Mouse (Mus musculus) CH12.LX (cell line): ENCODE data around the gene Ube4b. TPM values are rescaled to one million over a fixed set of nuclear protein-coding genes. Genes with fewer than 3 reads are reported as not detected.

ENCODE experiments used
- DNase-seq: peaks from one replicate; pipeline ENCODE4 v3.0.0-alpha.2; 2013; ENCODE audit errors: extremely low read depth
- H3K27ac ChIP-seq: 2 replicates; pipeline ENCODE4 v1.5.1; 2012; ENCODE audit warnings: low read depth, mild to moderate bottlenecking, control low read depth, moderate library complexity; ENCODE audit not compliant: insufficient read depth
- H3K27me3 ChIP-seq: replicated peaks from 2 replicates; pipeline ENCODE3; 2012; ENCODE audit warnings: inconsistent platforms
- H3K36me3 ChIP-seq, 2 experiments: replicated peaks in 1 of 2; 2 replicates each; pipeline versions ENCODE3 to v1.6.1; 2012; ENCODE audit warnings: inconsistent platforms in 1 of 2, low read length in 1 of 2, mild to moderate bottlenecking in 1 of 2, mixed read lengths in 1 of 2, moderate library complexity in 1 of 2; ENCODE audit not compliant: control insufficient read depth in 1 of 2, insufficient read depth in 1 of 2
- H3K4me1 ChIP-seq, 2 experiments: 2 replicates each; pipeline ENCODE4 v1.6.1; 2012; ENCODE audit warnings: inconsistent platforms in 1 of 2, moderate library complexity in 1 of 2; ENCODE audit not compliant: insufficient read depth in 2 of 2, control insufficient read depth in 1 of 2
- H3K4me2 ChIP-seq: 2 replicates; pipeline ENCODE4 v1.6.1; 2012; ENCODE audit warnings: low read depth, mild to moderate bottlenecking, control low read depth; ENCODE audit not compliant: poor library complexity, insufficient read depth, severe bottlenecking
- H3K4me3 ChIP-seq, 3 experiments: fragments of 150-350 bp in 1 of 3; sonication (generic) in 1 of 3; replicated peaks in 1 of 3; 2 replicates each; pipeline versions ENCODE3 to v1.5.1; 2011 to 2012; ENCODE audit warnings: low read depth in 2 of 3, low read length in 2 of 3, mild to moderate bottlenecking in 2 of 3, moderate library complexity in 2 of 3, control low read depth in 1 of 3, improper control_type of control experiment in 1 of 3, inconsistent platforms in 1 of 3, mixed read lengths in 1 of 3; ENCODE audit not compliant: poor library complexity in 1 of 3
- H3K79me2 ChIP-seq: replicated peaks from 2 replicates; pipeline ENCODE4 v1.6.1; 2012; ENCODE audit warnings: mild to moderate bottlenecking, moderate library complexity; ENCODE audit not compliant: control insufficient read depth, poor library complexity, insufficient read depth, severe bottlenecking; ENCODE audit errors: extremely low read depth
- H3K9ac ChIP-seq: 2 replicates; pipeline ENCODE4 v1.6.1; 2012; ENCODE audit warnings: low read depth, mild to moderate bottlenecking, control low read depth, moderate library complexity; ENCODE audit not compliant: insufficient read depth
- H3K9me3 ChIP-seq: replicated peaks from 2 replicates; pipeline ENCODE3; 2012; ENCODE audit warnings: low read length, inconsistent platforms, mixed read lengths
- BHLHE40 ChIP-seq: IDR thresholded peaks from 2 replicates; pipeline ENCODE4 v1.6.1; 2011; ENCODE audit warnings: mild to moderate bottlenecking, low read depth, low read length, improper control_type of control experiment
- CHD1 ChIP-seq: IDR thresholded peaks from 2 replicates; pipeline ENCODE4 v1.6.1; 2012; ENCODE audit warnings: low read depth, low read length, improper control_type of control experiment, inconsistent platforms
- CHD2 ChIP-seq: IDR thresholded peaks from 2 replicates; pipeline ENCODE4 v1.6.1; 2011; ENCODE audit warnings: low read length, improper control_type of control experiment
- E2F4 ChIP-seq: IDR thresholded peaks from 2 replicates; pipeline ENCODE4 v1.6.1; 2011; ENCODE audit warnings: low read depth, low read length, improper control_type of control experiment; ENCODE audit not compliant: insufficient replicate concordance
- EP300 ChIP-seq: IDR thresholded peaks from 2 replicates; pipeline ENCODE4 v1.6.1; 2011; ENCODE audit warnings: low read length, improper control_type of control experiment
- GABPA ChIP-seq: IDR thresholded peaks from 2 replicates; pipeline ENCODE4 v1.6.1; 2012; ENCODE audit warnings: low read depth, low read length, improper control_type of control experiment, inconsistent platforms; ENCODE audit not compliant: insufficient replicate concordance
- JUND ChIP-seq: conservative IDR thresholded peaks from 2 replicates; pipeline ENCODE4 v1.6.1; 2011; ENCODE audit warnings: low read depth, low read length, improper control_type of control experiment
- KAT2A ChIP-seq: IDR thresholded peaks from 2 replicates; pipeline ENCODE4 v1.6.1; 2012; ENCODE audit warnings: low read length, improper control_type of control experiment, inconsistent platforms; ENCODE audit not compliant: insufficient replicate concordance
- MAX ChIP-seq: IDR thresholded peaks from 2 replicates; pipeline ENCODE4 v1.6.1; 2011; ENCODE audit warnings: low read length, improper control_type of control experiment
- MEF2A ChIP-seq: IDR thresholded peaks from 2 replicates; pipeline ENCODE4 v1.6.1; 2014; ENCODE audit warnings: low read depth, mild to moderate bottlenecking, inconsistent platforms, low read length, improper control_type of control experiment, borderline replicate concordance
- MXI1 ChIP-seq: IDR thresholded peaks from 2 replicates; pipeline ENCODE4 v1.6.1; 2011; ENCODE audit warnings: mild to moderate bottlenecking, low read depth, low read length, improper control_type of control experiment
- MYC ChIP-seq: IDR thresholded peaks from 2 replicates; pipeline ENCODE4 v1.6.1; 2011; ENCODE audit warnings: low read depth, mild to moderate bottlenecking, improper control_type of control experiment, low read length
- POLR2A ChIP-seq: IDR thresholded peaks from 2 replicates; pipeline ENCODE4 v1.6.1; 2011; ENCODE audit warnings: low read depth, mild to moderate bottlenecking, improper control_type of control experiment, low read length
- POLR2AphosphoS2 ChIP-seq: IDR thresholded peaks from 2 replicates; pipeline ENCODE4 v1.6.1; 2011; ENCODE audit warnings: low read depth, low read length, improper control_type of control experiment
- RCOR1 ChIP-seq: conservative IDR thresholded peaks from 2 replicates; pipeline ENCODE4 v1.6.1; 2012; ENCODE audit warnings: low read depth, mild to moderate bottlenecking, inconsistent platforms, low read length, improper control_type of control experiment
- SIN3A ChIP-seq: IDR thresholded peaks from 2 replicates; pipeline ENCODE4 v1.6.1; 2012; ENCODE audit warnings: low read length, improper control_type of control experiment, inconsistent platforms
- SMC3 ChIP-seq: IDR thresholded peaks from 2 replicates; pipeline ENCODE4 v1.6.1; 2011; ENCODE audit warnings: low read depth, low read length, improper control_type of control experiment
- TBP ChIP-seq: conservative IDR thresholded peaks from 2 replicates; pipeline ENCODE4 v1.6.1; 2011; ENCODE audit warnings: low read depth, low read length, improper control_type of control experiment
- TCF12 ChIP-seq: IDR thresholded peaks from 2 replicates; pipeline ENCODE4 v1.6.1; 2014; ENCODE audit warnings: low read depth, mild to moderate bottlenecking, inconsistent platforms, low read length, improper control_type of control experiment
- USF1 ChIP-seq: IDR thresholded peaks from 2 replicates; pipeline ENCODE4 v1.6.1; 2014; ENCODE audit warnings: low read depth, mild to moderate bottlenecking, inconsistent platforms, low read length, improper control_type of control experiment
- USF2 ChIP-seq: conservative IDR thresholded peaks from 2 replicates; pipeline ENCODE4 v1.6.1; 2011; ENCODE audit warnings: low read depth, low read length, improper control_type of control experiment
- ZC3H11A ChIP-seq: IDR thresholded peaks from 2 replicates; pipeline ENCODE4 v1.6.1; 2012; ENCODE audit warnings: low read depth, mild to moderate bottlenecking, inconsistent platforms, low read length, improper control_type of control experiment
- ZKSCAN1 ChIP-seq: IDR thresholded peaks from 2 replicates; pipeline ENCODE4 v1.6.1; 2012; ENCODE audit warnings: low read depth, inconsistent platforms, low read length, improper control_type of control experiment, borderline replicate concordance
- ZMIZ1 ChIP-seq: IDR thresholded peaks from 2 replicates; pipeline ENCODE4 v1.6.1; 2012; ENCODE audit warnings: low read depth, mild to moderate bottlenecking, inconsistent platforms, low read length, improper control_type of control experiment
- ZNF384 ChIP-seq: IDR thresholded peaks from 2 replicates; pipeline ENCODE4 v1.6.1; 2012; ENCODE audit warnings: low read depth, low read length, improper control_type of control experiment, inconsistent platforms
- dilution Hi-C: fragments of 300-500 bp; cut with MboI; formaldehyde crosslinking; loops from 2 replicates; pipeline ENCODE4 v1.14.3; 2020; ENCODE audit warnings: low sequenced_read_pairs; ENCODE audit not compliant: extremely low pct_unique_long_range_greater_than_20kb, extremely low pct_ligation_motif_present
- in situ Hi-C: fragments of 300-500 bp; cut with MboI; formaldehyde crosslinking; loops from 3 replicates; pipeline ENCODE4 v1.14.3; 2019; ENCODE audit warnings: low sequenced_read_pairs, low pct_ligation_motif_present, low pct_unique_long_range_greater_than_20kb, mixed read lengths
- polyA plus RNA-seq: library from polyadenylated mRNA; unstranded; fragments of >175 nt; gene quantifications from 2 replicates; pipeline ENCODE4 v1.2.1, GENCODE M21; 2012; ENCODE audit warnings: low read depth; ENCODE audit not compliant: insufficient read length
- total RNA-seq, 2 experiments: library from RNA; depleted of rRNA; stranded (reverse); fragments of 300-350 nt in 1 of 2; fragments of >200 nt in 1 of 2; gene quantifications; 2 replicates each; pipeline ENCODE4 v1.2.3; 2012 to 2014

Gene Ube4b
- total and polyA plus RNA-seq, 3 experiments, result 13.1 to 60.0 (median 41.6) TPM

DNA sequence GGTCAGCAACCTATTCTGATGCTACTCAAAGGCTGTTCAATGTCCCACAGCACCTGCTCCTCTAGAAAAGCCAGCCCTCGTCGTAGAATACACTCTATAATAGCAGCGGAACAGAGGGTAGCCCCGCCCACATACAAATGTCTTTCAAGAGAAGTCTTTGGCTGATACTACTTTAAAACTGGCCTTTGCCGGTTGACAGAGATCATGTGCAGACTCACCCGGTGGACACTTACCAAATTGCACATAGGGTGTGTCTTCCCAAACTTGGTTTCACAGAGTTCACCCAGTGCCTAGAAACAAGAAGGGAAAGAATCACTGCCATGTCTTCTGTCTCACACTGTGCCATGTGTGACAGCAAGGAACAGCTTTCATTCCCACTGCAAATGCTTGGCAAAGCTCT, 65.5 kb downstream of the Ube4b start:
- Histone ChIP-seq H3K9ac (no peak overlapping the region), H3K9me3 (no peaks in the 10 kb centered on the region), H3K4me2 (no peak overlapping the region), H3K79me2 (no peaks in the 10 kb centered on the region), H3K4me3 (no peak overlapping the region), H3K27me3 (no peaks in the 10 kb centered on the region), H3K4me1 (peaks cover 4 to 5% of the 10 kb centered on the region in 2 experiments; a peak in 3 of 4 replicates), H3K36me3 (peaks cover 75 to 96% of the 10 kb centered on the region in 2 experiments), H3K27ac (no peak overlapping the region)
- no peak for DNase-seq
- in situ Hi-C loops, result no loop called here
- dilution Hi-C loops, result no loop called here
- TF ChIP-seq POLR2AphosphoS2, result no peak
- TF ChIP-seq JUND, result no peak
- TF ChIP-seq USF1, result no peak
- no peak for TF ChIP-seq BHLHE40
- TF ChIP-seq KAT2A, result no peak
- TF ChIP-seq CHD2, result no peak
- TF ChIP-seq RCOR1, result no peak
- no peak for TF ChIP-seq TBP
- TF ChIP-seq SIN3A, result no peak
- no peak for TF ChIP-seq SMC3
- TF ChIP-seq MYC, result no peak
- TF ChIP-seq MAX, result no peak
- no peak for TF ChIP-seq POLR2A
- no peak for TF ChIP-seq ZMIZ1
- no peak for TF ChIP-seq ZNF384
- no peak for TF ChIP-seq MEF2A
- no peak for TF ChIP-seq ZC3H11A
- TF ChIP-seq E2F4, result no peak

DNA sequence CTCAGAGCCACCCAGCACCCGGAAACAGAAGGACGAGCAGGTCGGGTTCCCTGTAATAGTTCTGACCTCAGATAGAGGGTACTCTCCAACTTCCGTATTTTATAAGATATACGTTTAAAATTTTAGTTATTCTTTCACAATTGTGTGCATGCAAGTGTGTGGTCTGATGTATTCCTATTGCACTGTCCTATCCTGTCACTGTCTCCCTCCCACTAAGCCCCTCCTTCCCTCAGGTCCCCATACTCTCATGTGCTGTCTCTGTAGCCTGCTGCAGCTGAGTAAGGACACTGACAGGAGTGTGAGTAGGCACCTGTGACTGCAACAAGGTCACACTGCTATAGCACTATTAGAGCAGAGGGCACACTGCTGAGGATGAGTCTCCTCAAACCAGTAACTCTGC, 65.9 kb downstream of the Ube4b start:
- TF ChIP-seq BHLHE40 (no peak), SIN3A (no peak), MEF2A (no peak), ZKSCAN1 (no peak), POLR2A (no peak), MXI1 (no peak), CHD1 (no peak), ZC3H11A (no peak), TCF12 (no peak), USF2 (no peak), EP300 (no peak), ZNF384 (no peak), GABPA (no peak)
- no peak overlapping the region for H3K27ac ChIP-seq
- peaks cover 75 to 96% of the 10 kb centered on the region in 2 experiments for H3K36me3 ChIP-seq
- H3K79me2 ChIP-seq, result no peaks in the 10 kb centered on the region
- H3K9me3 ChIP-seq, result no peaks in the 10 kb centered on the region
- dilution Hi-C loops (no loop called here), in situ Hi-C loops (no loop called here)
- no peak overlapping the region for H3K4me2 ChIP-seq
- no peak for DNase-seq
- H3K4me3 ChIP-seq, result no peak overlapping the region
- H3K27me3 ChIP-seq, result no peaks in the 10 kb centered on the region
- H3K9ac ChIP-seq, result no peak overlapping the region
- H3K4me1 ChIP-seq, result peaks cover 1% of the 10 kb centered on the region in 2 experiments; a peak in 2 of 4 replicates
